Mouse (Mus musculus) lung, postnatal 25 days (tissue): Measurements from ENCODE around the gene Olfr381.
"Not testable (repeated sequence)": the region's sequence is repeated elsewhere in the genome, so short reads cannot be mapped to it uniquely, and the experiment has no call there.

Experiments
- DNase-seq: peaks from one replicate; pipeline ENCODE4 v3.0.0; 2022; ENCODE audit warnings: low spot score

The Olfr381 gene

DNA sequence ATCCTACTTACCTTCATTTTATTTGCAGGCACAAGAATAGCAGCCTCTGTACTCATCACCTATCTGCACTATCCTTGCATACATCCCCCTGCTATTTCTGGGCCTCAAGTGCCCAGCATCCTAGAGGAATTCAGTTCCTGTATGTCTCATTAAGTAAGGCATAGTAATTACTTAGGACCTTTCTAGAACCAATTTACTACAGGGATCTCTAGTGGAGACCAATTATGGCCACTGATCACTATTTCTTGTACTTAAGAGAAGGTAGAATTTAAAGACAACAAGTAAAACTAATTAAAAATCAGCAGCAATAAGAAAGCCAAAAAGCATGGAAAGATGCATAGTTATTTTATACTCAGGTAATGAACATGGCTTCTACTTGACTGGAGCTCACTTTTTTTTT, at the start of gene Olfr381:
Gene Olfr381, minus strand, starts transcription at position 101 of the 400 bp plus-strand sequence.
- DNase-seq = no peak

DNA sequence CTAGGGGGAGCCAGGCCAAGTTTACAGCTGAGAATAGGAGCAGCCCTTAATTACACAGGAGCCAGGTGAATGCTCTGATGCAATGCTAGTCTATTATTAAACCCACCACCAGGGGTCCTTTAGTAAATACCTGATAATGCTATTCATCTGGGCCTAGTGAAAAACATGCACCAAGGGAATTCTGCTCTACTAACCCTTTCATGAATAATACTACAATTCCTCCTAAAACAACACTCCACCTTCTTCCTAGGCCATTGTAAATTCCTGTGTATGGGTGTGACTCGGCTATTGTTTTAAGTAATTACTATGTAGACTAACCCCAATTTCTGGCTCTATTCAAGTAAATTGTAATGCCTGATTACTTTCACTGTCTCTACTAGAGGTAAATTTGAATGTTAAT, 37.6 kb upstream of the Olfr381 start:
- DNase-seq = not testable (repeated sequence)

GRCm38 (mm10) chr11:73517097-73517496, 25.7 kb upstream of the Olfr381 start, which contains the start of gene Olfr382:
Gene Olfr382 (minus strand): TSS chr11:73517197.
- no peak for DNase-seq

- no peak for DNase-seq
These were observed 34.0 kb downstream of the Olfr381 start, which contains the start of gene Olfr380 for GRCm38 (mm10) chr11:73457408-73457807. Gene Olfr380 (minus strand): TSS chr11:73457508.
